Mouse (Mus musculus) neutrophil, adult 5-6 weeks (primary cell): Measurements from ENCODE around the gene Immp1l. TPM values are rescaled to one million over a fixed set of nuclear protein-coding genes. Genes with fewer than 3 reads are reported as not detected.

Experiments used
- ATAC-seq: fragments of 151-379, 151-347 bp; 2 replicates; pipeline ENCODE4 v1.8.0; 2017; ENCODE audit warnings: mild to moderate bottlenecking, moderate TSS enrichment; ENCODE audit not compliant: insufficient number of reproducible peaks, poor library complexity, low FRiP score, severe bottlenecking; ENCODE audit errors: extremely low read depth
- total RNA-seq: library from RNA; stranded (forward); fragments of 200-1000 nt; gene quantifications from 2 replicates; pipeline ENCODE4 v1.2.3, GENCODE M21; 2017

The Immp1l gene
- 13.3 and 17.3 TPM in 2 replicates for total RNA-seq

DNA sequence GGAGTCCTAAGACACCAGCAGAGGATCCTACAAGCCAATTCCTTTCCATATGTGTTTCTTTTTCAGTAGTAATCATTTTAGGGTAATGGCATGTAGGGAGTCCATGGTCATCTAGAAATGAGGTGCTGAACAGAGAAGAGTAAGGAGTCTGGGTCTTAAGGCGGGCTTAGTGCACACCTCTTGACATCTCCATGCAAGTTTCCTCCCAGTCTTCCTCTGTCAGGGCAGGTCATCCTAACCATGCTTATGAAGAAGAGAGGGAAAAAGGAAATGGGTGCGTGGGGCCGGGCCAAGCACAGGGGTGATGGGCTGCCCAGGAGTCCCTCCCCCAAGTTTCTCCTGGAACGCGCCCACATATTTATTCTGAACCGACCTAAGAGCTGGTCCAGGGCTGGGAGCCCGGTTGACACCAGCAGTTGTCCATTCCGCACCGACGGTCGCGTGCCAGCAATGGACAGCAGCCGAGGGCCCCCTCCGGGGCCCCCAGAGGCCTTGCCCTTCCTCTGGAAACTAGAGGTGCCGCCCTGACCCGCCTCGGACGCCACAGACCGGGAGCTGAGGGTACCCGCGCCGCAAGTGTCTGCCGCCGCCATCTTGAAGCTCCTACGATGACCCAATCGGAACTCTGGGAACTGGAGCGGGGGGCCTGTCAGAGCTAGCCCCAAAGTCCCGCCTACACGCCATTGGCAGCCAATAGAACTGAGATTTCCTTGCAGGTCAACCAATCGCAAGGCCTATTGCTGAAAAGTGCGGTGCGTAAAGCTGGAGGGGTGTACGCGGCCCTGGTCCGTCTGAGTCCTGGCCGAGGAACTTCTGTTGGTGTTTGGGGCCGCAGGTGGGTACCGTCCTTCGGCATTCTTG, at the start of gene Immp1l, which contains the start of gene Elp4:
Immp1l (plus strand) TSS at position 743 of the 861 bp plus-strand sequence.
Elp4 (minus strand) TSS at position 669 of the 861 bp plus-strand sequence.
- ATAC-seq = peak; percentile 99

DNA sequence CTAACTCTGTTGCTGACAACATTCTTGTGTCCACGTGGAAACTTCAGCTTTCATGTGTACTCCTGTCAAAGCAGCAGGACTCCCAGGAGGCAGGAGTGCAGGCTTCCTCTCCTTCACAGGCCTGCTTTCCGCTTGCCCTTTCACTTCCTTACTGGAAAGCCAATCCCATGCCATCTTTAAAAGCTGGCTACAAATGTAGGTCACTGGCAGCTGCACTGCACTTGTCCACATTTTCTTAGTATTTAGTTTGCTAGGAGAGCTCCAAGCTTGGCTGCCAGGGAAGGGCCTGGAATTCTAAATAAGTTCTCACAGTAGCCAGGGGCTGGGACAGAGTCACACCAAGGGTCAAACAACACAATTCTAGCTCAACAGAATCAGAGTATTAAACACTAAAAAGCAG, 49.7 kb upstream of the Immp1l start:
- no peak for ATAC-seq

GRCm38 (mm10) chr2:105873403-105873802, 31.0 kb upstream of the Immp1l start:
- ATAC-seq = no peak

- no peak for ATAC-seq
Observed at GRCm38 (mm10) chr2:105890816-105891215, 13.6 kb upstream of the Immp1l start.

DNA sequence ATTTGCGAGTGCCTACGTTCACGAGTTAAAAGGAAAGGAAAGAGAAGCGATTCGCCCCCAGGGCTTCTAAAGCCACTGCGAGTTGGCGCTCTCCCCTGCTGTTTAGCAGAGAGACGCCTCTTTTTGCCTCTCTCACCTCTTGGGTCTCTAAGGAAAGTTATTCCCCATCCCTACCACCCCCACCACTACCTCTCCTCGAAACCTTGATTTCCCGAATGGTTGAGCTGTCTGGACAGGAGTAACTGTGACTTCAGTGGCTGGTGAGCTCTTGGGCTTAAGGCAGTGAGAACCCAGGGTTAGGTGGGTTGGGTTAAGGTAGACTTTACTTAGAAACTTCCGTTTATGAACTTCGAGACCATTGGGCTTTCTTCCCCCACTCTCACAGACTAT, 314 bp downstream of the Immp1l start:
- 0 out of 2 replicates have a peak, but pooled peaks have one; percentile 4 for ATAC-seq

DNA sequence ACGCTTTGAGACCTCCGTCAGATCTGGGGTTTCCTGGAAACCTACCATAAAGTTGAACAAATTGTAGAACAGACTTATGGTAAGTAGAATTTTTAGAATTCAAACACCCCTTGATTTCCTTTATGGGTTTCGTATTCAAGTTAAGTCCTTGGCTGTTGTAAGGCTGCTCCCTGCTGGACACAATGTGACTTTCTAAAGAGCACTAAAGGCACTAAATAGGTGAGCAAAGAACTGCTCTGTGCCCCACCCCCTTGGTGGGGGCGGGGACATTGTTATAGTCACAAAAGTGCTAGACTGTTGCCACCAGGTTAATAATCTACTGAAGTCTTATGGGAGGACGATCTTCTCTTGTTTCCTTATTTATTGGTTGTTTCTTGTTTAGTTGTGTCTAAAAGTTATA, 3.9 kb downstream of the Immp1l start:
- ATAC-seq = no peak

DNA sequence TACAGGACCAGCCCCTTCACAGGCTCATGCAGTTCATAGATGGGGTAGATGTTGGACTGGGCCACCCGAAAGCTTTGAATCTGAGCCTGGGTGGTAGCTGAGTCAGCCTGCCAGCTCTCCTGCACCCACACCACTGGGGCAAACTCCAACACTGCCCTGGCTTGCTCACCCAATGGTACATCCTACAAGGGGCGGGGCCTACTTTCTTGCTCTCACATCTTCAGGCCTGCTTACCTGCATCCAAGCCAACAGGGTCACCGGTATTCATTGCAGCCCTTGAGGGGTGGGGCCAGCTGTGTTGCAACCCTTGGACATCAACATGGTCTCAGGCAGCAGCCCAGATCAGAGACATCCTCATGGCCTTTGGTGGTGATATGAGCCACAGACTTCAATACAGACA, 6.2 kb downstream of the Immp1l start:
- no peak for ATAC-seq

- no peak for ATAC-seq
Observed at GRCm38 (mm10) chr2:105913655-105914366, 9.4 kb downstream of the Immp1l start.

DNA sequence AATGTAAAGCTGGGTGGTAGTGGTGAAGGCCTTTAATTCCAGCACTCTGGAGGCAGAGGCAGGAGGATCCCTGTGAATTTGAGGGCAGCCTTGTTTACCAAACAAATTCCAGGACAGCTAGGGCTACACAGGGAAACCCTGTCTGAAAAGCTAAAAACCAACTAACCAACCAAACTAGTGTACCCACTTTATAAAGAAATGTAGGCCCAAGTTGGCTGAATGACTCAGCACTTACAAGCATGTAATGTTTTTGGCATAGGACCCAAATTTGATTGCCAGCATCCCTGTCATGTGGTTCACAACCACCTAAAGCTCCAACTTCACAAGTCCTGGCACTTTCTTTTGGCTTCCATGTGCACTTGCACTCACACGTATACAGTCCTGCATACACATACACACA, 12.2 kb downstream of the Immp1l start:
- ATAC-seq = no peak

DNA sequence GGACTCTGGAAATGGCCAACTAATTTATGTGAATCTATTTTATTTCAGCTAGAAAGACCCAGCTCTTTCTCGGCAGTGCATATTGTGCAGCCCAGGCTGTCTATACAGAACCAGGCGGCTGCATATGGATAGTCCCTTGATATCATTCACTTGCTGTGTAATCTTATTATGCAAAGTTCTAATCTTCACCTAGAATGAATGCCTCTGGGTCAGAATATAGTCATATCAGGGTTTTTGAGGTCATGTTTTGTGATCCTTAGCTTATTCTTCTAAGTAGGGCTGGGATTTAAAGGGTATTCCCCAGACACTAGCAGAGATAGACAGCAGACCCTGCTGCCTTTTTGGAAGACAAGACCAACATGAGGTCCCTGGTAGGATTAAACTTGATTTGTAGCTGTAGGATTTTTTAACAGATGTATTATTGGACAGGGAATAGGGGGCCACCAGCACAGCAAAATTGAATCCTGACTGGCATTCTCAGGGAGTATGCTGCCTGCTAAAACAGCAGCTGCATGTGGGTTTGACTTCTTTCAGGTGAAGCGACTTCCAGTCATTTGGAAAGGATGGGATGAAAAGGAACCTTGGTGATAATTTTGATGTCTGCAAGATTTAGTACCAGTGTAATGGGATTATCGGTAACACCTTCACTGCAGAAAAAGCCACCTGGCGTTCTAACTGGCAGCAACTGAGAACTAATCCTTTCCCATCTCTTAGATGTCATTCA, 13.3 kb downstream of the Immp1l start:
- no peak for ATAC-seq

GRCm38 (mm10) chr2:105950131-105950530, 45.7 kb downstream of the Immp1l start:
- ATAC-seq = no peak

DNA sequence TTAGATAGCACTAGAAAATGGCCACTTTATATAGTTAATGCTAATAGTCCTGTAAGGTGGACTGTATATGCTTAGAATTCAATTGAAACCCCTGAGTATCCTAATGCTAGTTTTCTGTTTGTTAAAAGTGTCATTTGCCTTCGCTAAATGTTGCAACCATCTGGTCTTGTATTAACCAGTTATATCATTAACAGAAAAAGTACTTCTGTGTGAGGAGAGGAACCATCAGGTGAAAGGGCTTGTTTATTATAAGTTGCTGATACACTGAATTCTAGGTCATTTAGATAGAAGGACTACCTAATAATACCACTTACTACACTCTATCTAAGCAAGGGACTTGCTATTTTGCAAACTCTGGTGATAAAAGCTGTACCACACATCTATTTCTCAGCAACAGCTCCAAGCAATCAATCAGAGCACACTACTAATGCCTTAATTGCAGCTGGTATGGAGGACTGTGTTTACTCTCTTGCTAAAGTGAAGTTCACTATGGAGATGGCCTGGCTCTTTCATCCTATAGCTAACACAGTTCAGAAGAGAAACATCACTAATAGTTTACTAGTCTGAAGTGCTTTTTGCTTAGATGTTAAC, 47.0 kb downstream of the Immp1l start:
- ATAC-seq = no peak

DNA sequence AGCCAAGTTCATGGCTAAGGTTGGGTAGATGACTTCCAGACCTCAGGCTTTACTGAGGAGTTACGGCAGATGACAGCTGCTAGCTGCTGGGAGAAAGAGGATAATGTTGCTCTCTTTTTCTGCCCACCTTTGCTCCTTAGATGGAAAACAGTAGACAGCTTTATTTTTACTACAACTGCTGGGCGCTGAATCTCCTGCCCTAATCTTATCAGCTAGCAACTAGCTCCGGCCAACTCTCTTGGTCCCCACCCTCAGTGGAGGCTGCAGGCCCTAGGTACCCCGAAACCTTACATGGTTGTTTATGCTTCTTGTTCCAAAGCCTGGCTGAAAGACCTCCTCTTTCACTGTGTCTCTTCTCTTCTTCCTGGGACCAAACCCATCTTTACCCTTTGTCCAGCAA, 49.4 kb downstream of the Immp1l start:
- no peak for ATAC-seq

- no peak for ATAC-seq
Observed at GRCm38 (mm10) chr2:105963447-105963846, 59.0 kb downstream of the Immp1l start.

DNA sequence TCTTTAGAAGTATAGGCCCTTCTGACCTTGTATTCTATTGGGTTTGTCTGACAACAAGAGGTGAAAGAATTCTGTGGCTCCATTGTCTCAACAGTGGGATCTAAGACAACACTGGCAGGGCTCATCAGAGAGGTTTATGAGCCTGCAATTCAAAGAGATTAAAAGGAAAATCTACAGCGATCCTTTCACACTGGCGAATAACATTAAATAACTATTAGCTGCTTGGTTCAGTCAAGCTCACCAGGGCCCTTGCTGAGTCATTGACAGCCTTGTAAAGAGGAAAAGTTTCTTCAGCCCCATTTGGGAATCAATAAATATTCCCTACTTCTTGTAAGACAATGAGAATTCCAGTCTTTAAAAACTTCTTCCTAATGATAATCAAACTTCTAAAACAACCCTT, 69.5 kb downstream of the Immp1l start:
- no peak for ATAC-seq

DNA sequence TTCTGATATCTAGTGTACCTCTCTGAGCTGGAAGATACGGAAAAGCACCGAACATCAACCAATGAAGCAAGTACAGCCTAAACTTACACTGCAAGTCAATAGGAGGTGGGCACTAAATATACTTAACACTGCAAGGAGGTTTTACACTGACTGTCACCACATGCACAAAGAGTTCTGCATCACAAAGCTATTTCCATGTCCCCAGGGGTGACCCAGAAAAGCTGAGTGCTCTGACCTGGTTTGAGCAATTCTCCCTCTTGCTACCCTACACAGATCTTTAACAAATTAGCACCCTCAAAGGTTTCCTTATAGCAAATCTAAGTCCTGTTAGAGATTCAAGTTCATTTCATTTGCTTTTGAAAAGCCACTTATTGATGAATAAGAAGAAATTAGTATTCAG, 73.6 kb downstream of the Immp1l start:
- ATAC-seq = no peak

- no peak for ATAC-seq
Observed at GRCm38 (mm10) chr2:105985206-105985605, 80.8 kb downstream of the Immp1l start.

DNA sequence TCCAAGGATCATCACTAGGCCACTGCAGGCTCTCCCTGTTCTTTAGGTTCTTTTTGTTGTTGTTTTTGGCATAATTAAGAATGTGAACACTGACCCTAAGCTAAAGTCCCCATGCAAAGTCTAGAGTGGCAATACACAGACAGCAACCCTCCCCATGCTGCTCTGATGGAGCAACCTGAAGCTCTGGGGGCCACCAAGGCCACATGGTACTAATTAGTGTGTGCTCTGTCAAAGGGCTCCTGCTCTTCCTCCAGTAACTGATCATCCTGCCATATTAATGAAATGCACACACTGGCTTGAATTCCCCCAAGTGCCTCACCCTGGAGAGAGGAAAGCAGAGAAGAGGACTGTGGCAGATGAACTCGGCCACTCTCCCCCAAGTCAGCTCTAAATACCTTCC, 82.7 kb downstream of the Immp1l start:
- no peak for ATAC-seq

DNA sequence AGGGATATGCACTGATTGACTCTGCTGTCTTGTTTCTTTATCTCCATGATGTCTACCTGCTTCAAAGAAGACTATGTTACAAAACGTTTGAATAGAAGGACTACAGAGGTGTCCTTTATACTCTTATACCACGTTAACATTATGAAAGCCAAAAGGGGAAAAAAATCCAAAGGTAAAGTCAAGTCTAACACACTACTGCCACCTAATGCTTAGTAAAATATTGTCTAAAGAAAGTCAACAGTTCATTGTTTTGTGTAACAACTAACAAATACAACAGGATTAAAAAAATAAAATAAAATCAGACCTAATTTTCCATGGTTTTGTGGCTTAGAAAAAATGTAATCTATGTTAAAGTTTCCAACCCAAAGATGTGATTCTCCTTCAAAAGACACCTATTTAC, 83.6 kb downstream of the Immp1l start:
- ATAC-seq = no peak
